Mouse (Mus musculus) v-Abl transformed pro-B cells (cell line): Measurements from ENCODE around the gene Epb41l2.

Source experiments
- in situ Hi-C, 2 experiments: fragments of 400-800 bp; cut with MboI; formaldehyde crosslinking; loops; one replicate each; pipeline ENCODE4 v1.15.1; 2025; ENCODE audit not compliant: unreplicated experiment in 2 of 2

Gene Epb41l2

GRCm38 (mm10) chr10:25429346-25429745 is 69.7 kb downstream of the Epb41l2 start:
- in situ Hi-C loops: loop anchor here in 1 of 2 experiments (25.0 kb wide), 2 partner anchors 1267 to 1358 kb away; no protein-coding TSS in a partner anchor

- in situ Hi-C loops: loop anchor here in 1 of 2 experiments (25.0 kb wide), 2 partner anchors 1269 to 1356 kb away; no protein-coding TSS in a partner anchor
These were observed 71.3 kb downstream of the Epb41l2 start for GRCm38 (mm10) chr10:25430862-25431261.

GRCm38 (mm10) chr10:25432351-25432750 is 72.8 kb downstream of the Epb41l2 start:
- in situ Hi-C loops: loop anchor here in 1 of 2 experiments (25.0 kb wide), 2 partner anchors 1270 to 1355 kb away; no protein-coding TSS in a partner anchor

- in situ Hi-C loops: loop anchor here in 1 of 2 experiments (25.0 kb wide), 2 partner anchors 1271 to 1354 kb away; no protein-coding TSS in a partner anchor
These were observed 73.3 kb downstream of the Epb41l2 start for GRCm38 (mm10) chr10:25432938-25433337.

GRCm38 (mm10) chr10:25433524-25433923 is 73.9 kb downstream of the Epb41l2 start:
- in situ Hi-C loops: loop anchor here in 1 of 2 experiments (25.0 kb wide), 2 partner anchors 1271 to 1354 kb away; no protein-coding TSS in a partner anchor

GRCm38 (mm10) chr10:25434358-25435044 is 74.9 kb downstream of the Epb41l2 start:
- in situ Hi-C loops: loop anchor here in 1 of 2 experiments (25.0 kb wide), 2 partner anchors 1272 to 1353 kb away; no protein-coding TSS in a partner anchor

- in situ Hi-C loops: loop anchor here in 1 of 2 experiments (25.0 kb wide), 2 partner anchors 1275 to 1350 kb away; no protein-coding TSS in a partner anchor
These were observed 77.3 kb downstream of the Epb41l2 start for GRCm38 (mm10) chr10:25436703-25437401.

- in situ Hi-C loops: loop anchor here in 1 of 2 experiments (25.0 kb wide), 2 partner anchors 1275 to 1350 kb away; no protein-coding TSS in a partner anchor
These were observed 78.1 kb downstream of the Epb41l2 start for GRCm38 (mm10) chr10:25437586-25438298.

- in situ Hi-C loops: loop anchor here in 1 of 2 experiments (25.0 kb wide), 2 partner anchors 1276 to 1349 kb away; no protein-coding TSS in a partner anchor
These were observed 78.7 kb downstream of the Epb41l2 start for GRCm38 (mm10) chr10:25438299-25438680.

- in situ Hi-C loops: loop anchor here in 1 of 2 experiments (25.0 kb wide), 2 partner anchors 1277 to 1348 kb away; no protein-coding TSS in a partner anchor
These were observed 79.6 kb downstream of the Epb41l2 start for GRCm38 (mm10) chr10:25439163-25439562.

- in situ Hi-C loops: loop anchor here in 1 of 2 experiments (25.0 kb wide), 2 partner anchors 1278 to 1347 kb away; no protein-coding TSS in a partner anchor
These were observed 80.3 kb downstream of the Epb41l2 start for GRCm38 (mm10) chr10:25439856-25440255.

- in situ Hi-C loops: loop anchor here in 1 of 2 experiments (25.0 kb wide), 2 partner anchors 1279 to 1346 kb away; no protein-coding TSS in a partner anchor
These were observed 81.8 kb downstream of the Epb41l2 start for GRCm38 (mm10) chr10:25441405-25441804.

GRCm38 (mm10) chr10:25443626-25444025 is 84.0 kb downstream of the Epb41l2 start:
- in situ Hi-C loops: loop anchor here in 1 of 2 experiments (25.0 kb wide), 2 partner anchors 1281 to 1344 kb away; no protein-coding TSS in a partner anchor

- in situ Hi-C loops: loop anchor here in 1 of 2 experiments (25.0 kb wide), 2 partner anchors 1282 to 1343 kb away; no protein-coding TSS in a partner anchor
These were observed 84.7 kb downstream of the Epb41l2 start for GRCm38 (mm10) chr10:25444198-25444783.

GRCm38 (mm10) chr10:25446953-25447525 is 87.4 kb downstream of the Epb41l2 start:
- in situ Hi-C loops: loop anchor here in 1 of 2 experiments (25.0 kb wide), 2 partner anchors 1285 to 1340 kb away; no protein-coding TSS in a partner anchor

GRCm38 (mm10) chr10:25448676-25449075 is 89.1 kb downstream of the Epb41l2 start:
- in situ Hi-C loops: loop anchor here in 1 of 2 experiments (25.0 kb wide), 2 partner anchors 1286 to 1339 kb away; no protein-coding TSS in a partner anchor

- in situ Hi-C loops: loop anchor here in 1 of 2 experiments (25.0 kb wide), 2 partner anchors 1287 to 1338 kb away; no protein-coding TSS in a partner anchor
These were observed 89.9 kb downstream of the Epb41l2 start for GRCm38 (mm10) chr10:25449312-25450020.

GRCm38 (mm10) chr10:25453150-25453549 is 93.6 kb downstream of the Epb41l2 start:
- in situ Hi-C loops: no loop called here
